Mouse (Mus musculus) spleen, adult 2 months (tissue): Measurements from ENCODE around the gene E330017A01Rik. TPM values are rescaled to one million over a fixed set of nuclear protein-coding genes. Genes with fewer than 3 reads are reported as not detected.

Experiments used
- DNase-seq, 2 experiments: peaks; one replicate each; pipeline versions ENCODE4 v3.0.0 to v3.0.0-alpha.2; 2012 to 2021; ENCODE audit warnings: low spot score in 2 of 2, low read depth in 1 of 2
- H3K27ac ChIP-seq: fragments of 200-500 bp; 2 replicates; pipeline ENCODE4 v1.5.1; 2012; ENCODE audit warnings: low read length, inconsistent platforms; ENCODE audit not compliant: insufficient read depth
- H3K27me3 ChIP-seq: fragments of 200-500 bp; 2 replicates; pipeline ENCODE4 v1.6.1; 2012; ENCODE audit warnings: mild to moderate bottlenecking, moderate library complexity, low read length, inconsistent platforms; ENCODE audit not compliant: control insufficient read depth, insufficient read depth
- H3K36me3 ChIP-seq: fragments of 200-500 bp; 2 replicates; pipeline ENCODE4 v1.6.1; 2012; ENCODE audit warnings: mild to moderate bottlenecking, low read length, inconsistent platforms; ENCODE audit not compliant: control insufficient read depth, insufficient read depth
- H3K4me1 ChIP-seq: fragments of 200-500 bp; 2 replicates; pipeline ENCODE4 v1.6.1; 2011; ENCODE audit warnings: inconsistent platforms; ENCODE audit not compliant: control insufficient read depth, insufficient read depth, insufficient read length
- H3K4me3 ChIP-seq: fragments of 200-500 bp; 2 replicates; pipeline ENCODE4 v1.5.1; 2011; ENCODE audit warnings: mild to moderate bottlenecking, inconsistent platforms; ENCODE audit not compliant: insufficient read depth, insufficient read length; ENCODE audit errors: extremely low read depth
- CTCF ChIP-seq: fragments of 200-500 bp; IDR thresholded peaks from 2 replicates; pipeline ENCODE4 v1.5.1; 2011; ENCODE audit warnings: mild to moderate bottlenecking, inconsistent platforms; ENCODE audit not compliant: insufficient read depth, insufficient read length, insufficient replicate concordance; ENCODE audit errors: extremely low read depth
- POLR2A ChIP-seq: fragments of 200-500 bp; IDR thresholded peaks from 2 replicates; pipeline ENCODE4 v1.6.1; 2011; ENCODE audit warnings: low read depth, low read length, inconsistent platforms
- WGBS: fragments of 180-500 bp; shearing (Covaris S2); methylation state at CpG from one replicate; pipeline ENCODE4 v1.1.7; 2018; 5-methylcytosine and 5-hydroxymethylcytosine counted together
- polyA plus RNA-seq: library from polyadenylated mRNA; depleted of rRNA; stranded (reverse); fragments of >200 nt; gene quantifications from 2 replicates; pipeline ENCODE4 v1.2.3, GENCODE M21; 2012; rRNA removed

E330017A01Rik gene
- polyA plus RNA-seq, 1 experiment, result not detected

- 82% methylated on average over 5 of the region's 5 CpGs for WGBS
- H3K27me3 ChIP-seq, result no peaks in the 10 kb centered on the region
- H3K4me1 ChIP-seq, result no peaks in the 10 kb centered on the region
- H3K4me3 ChIP-seq, result no peak overlapping the region
- no peak overlapping the region for H3K27ac ChIP-seq
- H3K36me3 ChIP-seq, result no peaks in the 10 kb centered on the region
- TF ChIP-seq CTCF (no peak), POLR2A (no peak)
- DNase-seq, result no peak
Measured at GRCm38 (mm10) chr16:58607101-58607500, 31.4 kb downstream of the E330017A01Rik start.

- H3K4me1 ChIP-seq, result no peaks in the 10 kb centered on the region
- H3K36me3 ChIP-seq, result no peaks in the 10 kb centered on the region
- TF ChIP-seq POLR2A (no peak), CTCF (no peak)
- no peak overlapping the region for H3K4me3 ChIP-seq
- DNase-seq, result no peak
- no peaks in the 10 kb centered on the region for H3K27me3 ChIP-seq
- no peak overlapping the region for H3K27ac ChIP-seq
Measured at GRCm38 (mm10) chr16:58604680-58605079, 33.9 kb downstream of the E330017A01Rik start.

GRCm38 (mm10) chr16:58603831-58604230 lies 34.7 kb downstream of the E330017A01Rik start:
- H3K27me3 ChIP-seq, result no peaks in the 10 kb centered on the region
- 80% methylated on average over 2 of the region's 2 CpGs for WGBS
- no peak for TF ChIP-seq CTCF
- no peak overlapping the region for H3K27ac ChIP-seq
- no peak for DNase-seq
- no peaks in the 10 kb centered on the region for H3K4me1 ChIP-seq
- no peak overlapping the region for H3K4me3 ChIP-seq
- no peaks in the 10 kb centered on the region for H3K36me3 ChIP-seq

- no peaks in the 10 kb centered on the region for H3K27me3 ChIP-seq
- no peaks in the 10 kb centered on the region for H3K4me1 ChIP-seq
- no peak for DNase-seq
- no peak overlapping the region for H3K4me3 ChIP-seq
- 94% methylated on average over 6 of the region's 6 CpGs for WGBS
- H3K36me3 ChIP-seq, result no peaks in the 10 kb centered on the region
- no peak for TF ChIP-seq POLR2A
- TF ChIP-seq CTCF, result no peak
- no peak overlapping the region for H3K27ac ChIP-seq
Measured at GRCm38 (mm10) chr16:58600846-58601245, 37.7 kb downstream of the E330017A01Rik start.

GRCm38 (mm10) chr16:58591299-58591698 lies 47.2 kb downstream of the E330017A01Rik start:
- WGBS, result 89% methylated on average over 3 of the region's 3 CpGs

GRCm38 (mm10) chr16:58589444-58589843 lies 49.1 kb downstream of the E330017A01Rik start:
- TF ChIP-seq CTCF (no peak), POLR2A (no peak)
- Histone ChIP-seq H3K27me3 (no peaks in the 10 kb centered on the region), H3K4me1 (no peaks in the 10 kb centered on the region), H3K36me3 (no peaks in the 10 kb centered on the region), H3K27ac (no peak overlapping the region), H3K4me3 (no peak overlapping the region)
- DNase-seq, result no peak

More at GRCm38 (mm10) chr16:58591299-58591698, 47.2 kb downstream of the E330017A01Rik start:
- Histone ChIP-seq H3K27ac (no peak overlapping the region), H3K4me3 (no peak overlapping the region), H3K27me3 (no peaks in the 10 kb centered on the region), H3K4me1 (no peaks in the 10 kb centered on the region), H3K36me3 (no peaks in the 10 kb centered on the region)
- DNase-seq, result no peak
- no peak for TF ChIP-seq POLR2A
- TF ChIP-seq CTCF, result no peak

Other genes starting within 250 kb of the E330017A01Rik start
- 3.7 and 4.5 TPM in 2 replicates for gene Dcbld2, start 230.3 kb downstream of the E330017A01Rik start, polyA plus RNA-seq
- 10.8 and 12.0 TPM in 2 replicates for gene St3gal6, start 114.5 kb downstream of the E330017A01Rik start, polyA plus RNA-seq
- not detected in 2 replicates for gene Gm813, start 21.8 kb downstream of the E330017A01Rik start, polyA plus RNA-seq
- 22.3 and 36.3 TPM in 2 replicates for gene Cpox, start 31.6 kb upstream of the E330017A01Rik start, polyA plus RNA-seq
- gene Gpr15, start 80.3 kb upstream of the E330017A01Rik start, polyA plus RNA-seq, result 0.70 and 0.86 TPM in 2 replicates
- 26.0 and 27.5 TPM in 2 replicates for gene Cldnd1, start 89.2 kb upstream of the E330017A01Rik start, polyA plus RNA-seq
- gene Olfr172, start 124.4 kb upstream of the E330017A01Rik start, polyA plus RNA-seq, result not detected in 2 replicates
- not detected in 2 replicates for gene Olfr173, start 161.5 kb upstream of the E330017A01Rik start, polyA plus RNA-seq
- gene Olfr175-ps1, start 188.0 kb upstream of the E330017A01Rik start, polyA plus RNA-seq, result not detected in 2 replicates
- gene Olfr177, start 236.0 kb upstream of the E330017A01Rik start, polyA plus RNA-seq, result not detected in 2 replicates